Mouse (Mus musculus): ENCODE measurements around the gene Phactr1. TPM values are rescaled to one million over a fixed set of nuclear protein-coding genes. Genes with fewer than 3 reads are reported as not detected.

The Phactr1 gene
- polyA plus RNA-seq, 1 experiment from 2014 or later = 58.4 TPM

GRCm38 (mm10) chr13:43102943-43103342 lies 422.5 kb downstream of the Phactr1 start:
- no peak overlapping the region for H3K4me2 ChIP-seq (ENCODE audit: low read depth, low read length)
- H3K36me3 ChIP-seq (ENCODE audit: control insufficient read depth, insufficient read depth, low read length) = no peaks in the 10 kb centered on the region
- no peak for ATAC-seq (ENCODE audit: low read depth)
- H3K27ac ChIP-seq (ENCODE audit: low read depth, low read length) = no peak overlapping the region
- H3K9ac ChIP-seq (replicated peaks; ENCODE audit: low read depth, low read length) = no peak overlapping the region
- no peaks in the 10 kb centered on the region for H3K27me3 ChIP-seq (ENCODE audit: control insufficient read depth, insufficient read depth, low read length)
- WGBS = 92% methylated on average over 7 of the region's 7 CpGs
- H3K4me3 ChIP-seq (ENCODE audit: low read depth, low read length) = no peak overlapping the region
- H3K9me3 ChIP-seq (ENCODE audit: control insufficient read depth, low read length) = peaks cover 4% of the 10 kb centered on the region
- no peaks in the 10 kb centered on the region for H3K4me1 ChIP-seq (ENCODE audit: control insufficient read depth, insufficient read depth, low read length)

GRCm38 (mm10) chr13:43104496-43104895 lies 424.1 kb downstream of the Phactr1 start:
- Histone ChIP-seq H3K4me2 (ENCODE audit: low read depth, low read length) (no peak overlapping the region), H3K4me3 (ENCODE audit: low read depth, low read length) (no peak overlapping the region), H3K9me3 (ENCODE audit: control insufficient read depth, low read length) (peaks cover 4% of the 10 kb centered on the region), H3K4me1 (ENCODE audit: control insufficient read depth, insufficient read depth, low read length) (no peaks in the 10 kb centered on the region), H3K27ac (ENCODE audit: low read depth, low read length) (no peak overlapping the region), H3K9ac (replicated peaks; ENCODE audit: low read depth, low read length) (no peak overlapping the region), H3K36me3 (ENCODE audit: control insufficient read depth, insufficient read depth, low read length) (no peaks in the 10 kb centered on the region), H3K27me3 (ENCODE audit: control insufficient read depth, insufficient read depth, low read length) (no peaks in the 10 kb centered on the region)
- ATAC-seq (ENCODE audit: low read depth) = no peak
- 98% methylated on average over 9 of the region's 9 CpGs for WGBS

- WGBS = 72% methylated on average over 7 of the region's 7 CpGs
- no peak overlapping the region for H3K4me2 ChIP-seq (ENCODE audit: low read depth, low read length)
- H3K4me3 ChIP-seq (ENCODE audit: low read depth, low read length) = no peak overlapping the region
- H3K27me3 ChIP-seq (ENCODE audit: control insufficient read depth, insufficient read depth, low read length) = no peaks in the 10 kb centered on the region
- H3K4me1 ChIP-seq (ENCODE audit: control insufficient read depth, insufficient read depth, low read length) = no peaks in the 10 kb centered on the region
- no peak overlapping the region for H3K27ac ChIP-seq (ENCODE audit: low read depth, low read length)
- ATAC-seq (ENCODE audit: low read depth) = no peak
- no peaks in the 10 kb centered on the region for H3K9me3 ChIP-seq (ENCODE audit: control insufficient read depth, low read length)
- no peak overlapping the region for H3K9ac ChIP-seq (replicated peaks; ENCODE audit: low read depth, low read length)
- no peaks in the 10 kb centered on the region for H3K36me3 ChIP-seq (ENCODE audit: control insufficient read depth, insufficient read depth, low read length)
Measured at GRCm38 (mm10) chr13:43112280-43112679, 431.9 kb downstream of the Phactr1 start.

GRCm38 (mm10) chr13:43112707-43113106 lies 432.3 kb downstream of the Phactr1 start:
- no peak overlapping the region for H3K27ac ChIP-seq (ENCODE audit: low read depth, low read length)

GRCm38 (mm10) chr13:43113141-43113540 lies 432.7 kb downstream of the Phactr1 start:
- H3K4me1 ChIP-seq (ENCODE audit: control insufficient read depth, insufficient read depth, low read length) = no peaks in the 10 kb centered on the region
- 98% methylated on average over 3 of the region's 3 CpGs for WGBS
- no peak overlapping the region for H3K4me2 ChIP-seq (ENCODE audit: low read depth, low read length)
- H3K27ac ChIP-seq (ENCODE audit: low read depth, low read length) = no peak overlapping the region
- H3K9ac ChIP-seq (replicated peaks; ENCODE audit: low read depth, low read length) = no peak overlapping the region
- H3K4me3 ChIP-seq (ENCODE audit: low read depth, low read length) = no peak overlapping the region
- no peaks in the 10 kb centered on the region for H3K27me3 ChIP-seq (ENCODE audit: control insufficient read depth, insufficient read depth, low read length)
- no peaks in the 10 kb centered on the region for H3K36me3 ChIP-seq (ENCODE audit: control insufficient read depth, insufficient read depth, low read length)
- H3K9me3 ChIP-seq (ENCODE audit: control insufficient read depth, low read length) = no peaks in the 10 kb centered on the region
- ATAC-seq (ENCODE audit: low read depth) = no peak

More at GRCm38 (mm10) chr13:43112707-43113106, 432.3 kb downstream of the Phactr1 start:
- Histone ChIP-seq H3K27me3 (ENCODE audit: control insufficient read depth, insufficient read depth, low read length) (no peaks in the 10 kb centered on the region), H3K36me3 (ENCODE audit: control insufficient read depth, insufficient read depth, low read length) (no peaks in the 10 kb centered on the region), H3K9ac (replicated peaks; ENCODE audit: low read depth, low read length) (no peak overlapping the region), H3K4me2 (ENCODE audit: low read depth, low read length) (no peak overlapping the region), H3K4me3 (ENCODE audit: low read depth, low read length) (no peak overlapping the region), H3K4me1 (ENCODE audit: control insufficient read depth, insufficient read depth, low read length) (no peaks in the 10 kb centered on the region), H3K9me3 (ENCODE audit: control insufficient read depth, low read length) (no peaks in the 10 kb centered on the region)
- no peak for ATAC-seq (ENCODE audit: low read depth)
- 87% methylated on average over 3 of the region's 3 CpGs for WGBS

GRCm38 (mm10) chr13:43122306-43123070 lies 442.1 kb downstream of the Phactr1 start:
- Histone ChIP-seq H3K9ac (replicated peaks; ENCODE audit: low read depth, low read length) (no peak overlapping the region), H3K27ac (ENCODE audit: low read depth, low read length) (no peak overlapping the region), H3K27me3 (ENCODE audit: control insufficient read depth, insufficient read depth, low read length) (no peaks in the 10 kb centered on the region), H3K4me1 (ENCODE audit: control insufficient read depth, insufficient read depth, low read length) (no peaks in the 10 kb centered on the region), H3K4me3 (ENCODE audit: low read depth, low read length) (no peak overlapping the region), H3K4me2 (ENCODE audit: low read depth, low read length) (no peak overlapping the region), H3K36me3 (ENCODE audit: control insufficient read depth, insufficient read depth, low read length) (no peaks in the 10 kb centered on the region), H3K9me3 (ENCODE audit: control insufficient read depth, low read length) (no peaks in the 10 kb centered on the region)
- 68% methylated on average over 16 of the region's 16 CpGs for WGBS
- no peak for ATAC-seq (ENCODE audit: low read depth)

GRCm38 (mm10) chr13:43123895-43124682 lies 443.7 kb downstream of the Phactr1 start:
- H3K9me3 ChIP-seq (ENCODE audit: control insufficient read depth, low read length) = no peaks in the 10 kb centered on the region
- 62% methylated on average over 17 of the region's 17 CpGs for WGBS
- no peak for ATAC-seq (ENCODE audit: low read depth)
- no peak overlapping the region for H3K9ac ChIP-seq (replicated peaks; ENCODE audit: low read depth, low read length)
- no peaks in the 10 kb centered on the region for H3K27me3 ChIP-seq (ENCODE audit: control insufficient read depth, insufficient read depth, low read length)
- no peak overlapping the region for H3K27ac ChIP-seq (ENCODE audit: low read depth, low read length)
- H3K4me2 ChIP-seq (ENCODE audit: low read depth, low read length) = no peak overlapping the region
- no peaks in the 10 kb centered on the region for H3K36me3 ChIP-seq (ENCODE audit: control insufficient read depth, insufficient read depth, low read length)
- no peaks in the 10 kb centered on the region for H3K4me1 ChIP-seq (ENCODE audit: control insufficient read depth, insufficient read depth, low read length)
- no peak overlapping the region for H3K4me3 ChIP-seq (ENCODE audit: low read depth, low read length)

- H3K36me3 ChIP-seq (ENCODE audit: control insufficient read depth, insufficient read depth, low read length) = no peaks in the 10 kb centered on the region
- H3K4me1 ChIP-seq (ENCODE audit: control insufficient read depth, insufficient read depth, low read length) = no peaks in the 10 kb centered on the region
- no peaks in the 10 kb centered on the region for H3K9me3 ChIP-seq (ENCODE audit: control insufficient read depth, low read length)
- H3K27ac ChIP-seq (ENCODE audit: low read depth, low read length) = no peak overlapping the region
- no peak overlapping the region for H3K4me2 ChIP-seq (ENCODE audit: low read depth, low read length)
- ATAC-seq (ENCODE audit: low read depth) = no peak
- no peaks in the 10 kb centered on the region for H3K27me3 ChIP-seq (ENCODE audit: control insufficient read depth, insufficient read depth, low read length)
- no peak overlapping the region for H3K4me3 ChIP-seq (ENCODE audit: low read depth, low read length)
- H3K9ac ChIP-seq (replicated peaks; ENCODE audit: low read depth, low read length) = no peak overlapping the region
- 47% methylated on average over 4 of the region's 4 CpGs for WGBS
Measured at GRCm38 (mm10) chr13:43124683-43125074, 444.3 kb downstream of the Phactr1 start.

GRCm38 (mm10) chr13:43130161-43130560 lies 449.7 kb downstream of the Phactr1 start:
- no peaks in the 10 kb centered on the region for H3K9me3 ChIP-seq (ENCODE audit: control insufficient read depth, low read length)
- ATAC-seq (ENCODE audit: low read depth) = no peak
- H3K27me3 ChIP-seq (ENCODE audit: control insufficient read depth, insufficient read depth, low read length) = no peaks in the 10 kb centered on the region
- H3K27ac ChIP-seq (ENCODE audit: low read depth, low read length) = no peak overlapping the region
- H3K4me3 ChIP-seq (ENCODE audit: low read depth, low read length) = no peak overlapping the region
- WGBS = 78% methylated on average over 6 of the region's 6 CpGs
- no peak overlapping the region for H3K4me2 ChIP-seq (ENCODE audit: low read depth, low read length)
- 0 out of 2 replicates have a peak, but pooled peaks cover 4% of the 10 kb centered on the region for H3K36me3 ChIP-seq (ENCODE audit: control insufficient read depth, insufficient read depth, low read length)
- no peaks in the 10 kb centered on the region for H3K4me1 ChIP-seq (ENCODE audit: control insufficient read depth, insufficient read depth, low read length)
- no peak overlapping the region for H3K9ac ChIP-seq (replicated peaks; ENCODE audit: low read depth, low read length)

Data from neural tube, embryonic 14.5 days (tissue).